Mouse (Mus musculus) ES-E14 (cell line): ENCODE measurements around the gene St8sia1. TPM values are rescaled to one million over a fixed set of nuclear protein-coding genes. Genes with fewer than 3 reads are reported as not detected.
A peak's percentile ranks its signal among the peaks of the same experiment; 100 is the strongest.

Source experiments
- DNase-seq: peaks from one replicate; pipeline ENCODE4 v3.0.0-alpha.2; 2013; ENCODE audit warnings: low read depth, low spot score
- H3K27ac ChIP-seq: 2 replicates; pipeline ENCODE4 v1.5.1; 2012; ENCODE audit warnings: low read depth, mild to moderate bottlenecking, low read length, moderate library complexity, mixed read lengths; ENCODE audit not compliant: poor library complexity, insufficient read depth, severe bottlenecking
- H3K36me3 ChIP-seq: 2 replicates; pipeline ENCODE4 v1.6.1; 2012; ENCODE audit warnings: mild to moderate bottlenecking, low read length, moderate library complexity, mixed read lengths; ENCODE audit not compliant: control insufficient read depth, poor library complexity, insufficient read depth, severe bottlenecking
- H3K4me1 ChIP-seq, 2 experiments: fragments of 150-350 bp in 1 of 2; sonication (generic) in 1 of 2; 2 replicates each; pipeline ENCODE4 v1.6.1; 2012; ENCODE audit warnings: low read length in 2 of 2, mild to moderate bottlenecking in 1 of 2, mixed read lengths in 1 of 2; ENCODE audit not compliant: control insufficient read depth in 2 of 2, insufficient read depth in 2 of 2, poor library complexity in 1 of 2
- H3K4me3 ChIP-seq, 2 experiments: fragments of 150-350 bp in 1 of 2; sonication (generic) in 1 of 2; 2 replicates each; pipeline ENCODE4 v1.5.1; 2012; ENCODE audit warnings: low read length in 2 of 2, low read depth in 1 of 2, mild to moderate bottlenecking in 1 of 2, mixed read lengths in 1 of 2; ENCODE audit not compliant: insufficient read depth in 1 of 2, poor library complexity in 1 of 2, severe bottlenecking in 1 of 2
- H3K9ac ChIP-seq: 2 replicates; pipeline ENCODE4 v1.6.1; 2012; ENCODE audit warnings: low read depth, mild to moderate bottlenecking, low read length, mixed read lengths; ENCODE audit not compliant: poor library complexity, insufficient read depth, severe bottlenecking
- H3K9me3 ChIP-seq: fragments of 150-350 bp; sonication (generic); 2 replicates; pipeline ENCODE4 v1.6.1; 2012; ENCODE audit warnings: low read depth, mild to moderate bottlenecking, low read length; ENCODE audit not compliant: control insufficient read depth, insufficient read depth
- CHD2 ChIP-seq: IDR thresholded peaks from 2 replicates; pipeline ENCODE4 v1.6.1; 2014; ENCODE audit warnings: mild to moderate bottlenecking, low read depth, low read length, inconsistent platforms
- HCFC1 ChIP-seq: IDR thresholded peaks from 2 replicates; pipeline ENCODE4 v1.6.1; 2012; ENCODE audit warnings: low read length, inconsistent platforms, borderline replicate concordance; ENCODE audit not compliant: insufficient read depth
- MAFK ChIP-seq: IDR thresholded peaks from 2 replicates; pipeline ENCODE4 v1.6.1; 2014; ENCODE audit warnings: mild to moderate bottlenecking, low read depth, low read length, inconsistent platforms; ENCODE audit not compliant: insufficient read depth
- ZC3H11A ChIP-seq: IDR thresholded peaks from 2 replicates; pipeline ENCODE4 v1.6.1; 2012; ENCODE audit warnings: low read depth, mild to moderate bottlenecking, inconsistent platforms, low read length, borderline replicate concordance
- ZNF384 ChIP-seq: IDR thresholded peaks from 2 replicates; pipeline ENCODE4 v1.6.1; 2012; ENCODE audit warnings: low read depth, low read length, inconsistent platforms
- in situ Hi-C, 2 experiments: fragments of 600-800 bp; cut with MboI; formaldehyde crosslinking; loops; one replicate each; pipeline ENCODE4 v1.15.1; 2025; ENCODE audit warnings: low sequenced_read_pairs in 2 of 2, inconsistent platforms in 1 of 2; ENCODE audit not compliant: unreplicated experiment in 2 of 2
- total RNA-seq: library from RNA; depleted of rRNA; stranded (reverse); fragments of 300-350 nt; gene quantifications from 2 replicates; pipeline ENCODE4 v1.2.3, GENCODE M21; 2012

St8sia1 gene
- total RNA-seq, 1 experiment: 8.2 TPM

DNA sequence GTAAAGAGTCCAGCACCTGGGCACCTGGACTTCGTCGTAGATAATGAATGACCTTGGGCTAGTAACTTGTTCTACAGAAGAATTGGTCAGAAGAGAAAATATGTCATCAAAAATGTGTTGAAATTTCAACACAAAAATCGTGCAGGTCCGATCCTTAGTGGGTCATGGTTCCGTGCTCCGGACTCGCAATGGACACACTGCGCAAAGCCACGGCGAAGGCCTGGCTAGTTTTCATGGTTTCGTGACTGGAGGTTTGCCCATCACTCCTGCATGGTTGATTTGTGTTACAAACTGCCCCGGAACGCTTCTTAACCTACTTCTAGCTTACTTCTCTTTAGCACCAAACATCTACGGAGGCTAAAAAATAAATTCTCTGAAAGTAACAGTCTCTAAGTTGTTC, 1.4 kb downstream of the St8sia1 start:
- peak overlapping the region; percentile 7; the same call in 1 of the 2 replicates for H3K9ac ChIP-seq

DNA sequence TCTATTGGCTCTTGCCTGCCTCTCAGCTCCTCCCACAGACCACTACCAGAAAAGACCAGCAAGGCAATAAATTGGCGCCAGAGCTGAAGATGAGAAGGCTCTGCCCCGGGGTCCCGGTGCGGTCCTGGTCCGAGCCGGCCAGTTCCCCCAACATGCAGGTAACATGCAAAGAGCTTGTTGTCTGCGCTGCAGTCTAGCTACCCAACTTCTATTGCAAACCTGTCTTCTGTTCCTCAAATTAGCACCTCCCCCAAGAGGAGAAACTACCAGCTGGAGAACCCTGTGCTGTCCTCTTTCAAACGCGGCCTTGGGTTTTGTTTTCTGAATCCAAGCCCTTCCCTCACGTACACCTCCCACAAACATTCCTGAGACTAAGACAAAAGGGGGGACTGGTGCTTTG, 1.8 kb downstream of the St8sia1 start:
- H3K4me3 ChIP-seq: peak overlapping the region; percentile 35 to 67; a peak in 3 of 4 replicates
- H3K36me3 ChIP-seq: no peaks in the 10 kb centered on the region
- H3K9me3 ChIP-seq: no peaks in the 10 kb centered on the region
- TF ChIP-seq MAFK: no peak
- TF ChIP-seq HCFC1: no peak
- TF ChIP-seq CHD2: no peak
- TF ChIP-seq ZNF384: no peak
- TF ChIP-seq ZC3H11A: no peak
- H3K9ac ChIP-seq: peak overlapping the region; percentile 7; the same call in 1 of the 2 replicates
- DNase-seq: no peak
- in situ Hi-C loops: no loop called here
- H3K27ac ChIP-seq: no peak overlapping the region
- peaks cover 4 to 5% of the 10 kb centered on the region in 2 experiments; a peak in 1 of 4 replicates for H3K4me1 ChIP-seq

More for the DNA sequence above, 1.4 kb downstream of the St8sia1 start:
- Histone ChIP-seq H3K9me3 (no peaks in the 10 kb centered on the region), H3K36me3 (no peaks in the 10 kb centered on the region), H3K27ac (no peak overlapping the region), H3K4me3 (peak overlapping the region; percentile 35 to 67; a peak in 3 of 4 replicates), H3K4me1 (peaks cover 4 to 5% of the 10 kb centered on the region in 2 experiments; a peak in 1 of 4 replicates)
- in situ Hi-C loops: no loop called here
- TF ChIP-seq MAFK (no peak), HCFC1 (no peak), ZC3H11A (no peak), ZNF384 (no peak)
- no peak for DNase-seq

DNA sequence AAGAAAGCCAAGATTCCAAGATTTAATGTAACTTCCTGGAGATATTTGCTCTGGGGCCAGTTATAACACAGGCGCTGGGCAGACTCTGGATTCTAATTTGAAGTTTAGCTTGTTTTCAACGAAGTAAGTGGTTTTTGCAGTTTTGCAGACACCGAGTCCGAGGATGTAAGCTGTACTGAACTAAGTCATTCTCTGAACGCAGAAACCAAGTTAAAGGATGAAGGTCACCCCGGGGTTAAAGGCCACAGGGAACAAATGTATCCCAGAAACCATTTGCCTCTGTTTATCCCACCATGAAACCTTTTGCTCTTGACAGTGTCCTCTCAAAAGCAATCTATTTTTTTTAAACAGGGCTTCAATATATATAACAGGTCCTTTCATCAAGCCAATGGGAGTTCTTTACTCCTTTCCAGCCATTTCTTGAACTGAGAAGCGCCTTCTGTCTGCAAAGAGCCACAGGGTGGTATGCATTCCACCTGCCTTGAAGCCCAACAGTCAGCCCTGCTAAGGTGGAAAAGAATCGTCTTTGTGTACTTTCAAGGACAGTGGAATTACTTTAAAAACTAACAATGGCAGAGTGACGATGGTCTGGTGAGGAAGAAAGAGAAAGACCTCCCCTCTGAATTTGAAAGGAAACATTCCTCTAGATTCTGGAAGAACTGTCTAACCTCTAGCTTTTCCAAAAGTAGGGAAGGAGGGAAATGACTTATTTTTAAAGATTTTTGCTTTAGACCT, 2.4 kb downstream of the St8sia1 start:
- Histone ChIP-seq H3K4me3 (peak overlapping the region in 1 of 2 experiments; percentile 67; a peak in 2 of 4 replicates), H3K9me3 (no peaks in the 10 kb centered on the region), H3K4me1 (peaks cover 4 to 5% of the 10 kb centered on the region in 2 experiments; a peak in 1 of 4 replicates), H3K27ac (no peak overlapping the region), H3K36me3 (no peaks in the 10 kb centered on the region), H3K9ac (no peak overlapping the region; the same call in 1 of the 2 replicates)
- peak; percentile 33 for DNase-seq
- in situ Hi-C loops: no loop called here
- TF ChIP-seq HCFC1: no peak
- TF ChIP-seq MAFK: no peak
- no peak for TF ChIP-seq CHD2
- TF ChIP-seq ZC3H11A: no peak
- TF ChIP-seq ZNF384: no peak

DNA sequence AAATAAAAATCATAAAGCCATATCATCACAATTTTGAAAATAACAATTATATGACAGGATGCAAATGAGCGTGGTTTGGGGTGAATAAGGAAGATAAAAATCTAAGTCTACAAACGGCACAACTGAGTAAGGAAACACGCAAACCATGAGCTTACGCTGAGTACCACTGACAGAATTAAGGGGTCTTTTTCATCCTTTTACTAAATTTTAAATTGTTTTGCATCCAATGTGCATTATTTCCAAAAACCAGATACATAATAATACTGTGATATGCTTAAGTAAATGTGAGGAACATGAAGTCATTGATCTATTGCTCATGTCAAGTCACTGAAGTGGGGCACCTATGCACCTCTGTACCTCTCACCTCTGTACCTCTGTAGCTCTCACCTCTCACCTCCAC, 7.7 kb downstream of the St8sia1 start:
- no peak overlapping the region for H3K27ac ChIP-seq
- DNase-seq: no peak
- no peak overlapping the region for H3K4me3 ChIP-seq
- H3K36me3 ChIP-seq: no peaks in the 10 kb centered on the region
- no peak overlapping the region for H3K9ac ChIP-seq
- no peaks in the 10 kb centered on the region for H3K9me3 ChIP-seq
- in situ Hi-C loops: no loop called here
- peaks cover 8 to 10% of the 10 kb centered on the region in 2 experiments; a peak in 3 of 4 replicates for H3K4me1 ChIP-seq
- TF ChIP-seq MAFK (no peak), HCFC1 (no peak), ZNF384 (no peak), CHD2 (no peak), ZC3H11A (no peak)
